Mouse (Mus musculus) brain, embryonic 14.5 days (tissue): ENCODE results near the gene Clip1.
A peak's percentile ranks its signal among the peaks of the same experiment; 100 is the strongest.

ENCODE experiments used
- CTCF ChIP-seq: fragments of 200-500 bp; IDR thresholded peaks from 2 replicates; pipeline ENCODE4 v1.5.1; 2012; ENCODE audit warnings: inconsistent platforms, mild to moderate bottlenecking, moderate library complexity, borderline replicate concordance; ENCODE audit not compliant: insufficient read depth, insufficient read length; ENCODE audit errors: extremely low read depth
- POLR2A ChIP-seq: fragments of 200-500 bp; IDR thresholded peaks from 2 replicates; pipeline ENCODE4 v1.6.1; 2012; ENCODE audit warnings: mild to moderate bottlenecking, inconsistent platforms, borderline replicate concordance; ENCODE audit not compliant: poor library complexity, insufficient read depth, insufficient read length, severe bottlenecking; ENCODE audit errors: extremely low read depth

DNA sequence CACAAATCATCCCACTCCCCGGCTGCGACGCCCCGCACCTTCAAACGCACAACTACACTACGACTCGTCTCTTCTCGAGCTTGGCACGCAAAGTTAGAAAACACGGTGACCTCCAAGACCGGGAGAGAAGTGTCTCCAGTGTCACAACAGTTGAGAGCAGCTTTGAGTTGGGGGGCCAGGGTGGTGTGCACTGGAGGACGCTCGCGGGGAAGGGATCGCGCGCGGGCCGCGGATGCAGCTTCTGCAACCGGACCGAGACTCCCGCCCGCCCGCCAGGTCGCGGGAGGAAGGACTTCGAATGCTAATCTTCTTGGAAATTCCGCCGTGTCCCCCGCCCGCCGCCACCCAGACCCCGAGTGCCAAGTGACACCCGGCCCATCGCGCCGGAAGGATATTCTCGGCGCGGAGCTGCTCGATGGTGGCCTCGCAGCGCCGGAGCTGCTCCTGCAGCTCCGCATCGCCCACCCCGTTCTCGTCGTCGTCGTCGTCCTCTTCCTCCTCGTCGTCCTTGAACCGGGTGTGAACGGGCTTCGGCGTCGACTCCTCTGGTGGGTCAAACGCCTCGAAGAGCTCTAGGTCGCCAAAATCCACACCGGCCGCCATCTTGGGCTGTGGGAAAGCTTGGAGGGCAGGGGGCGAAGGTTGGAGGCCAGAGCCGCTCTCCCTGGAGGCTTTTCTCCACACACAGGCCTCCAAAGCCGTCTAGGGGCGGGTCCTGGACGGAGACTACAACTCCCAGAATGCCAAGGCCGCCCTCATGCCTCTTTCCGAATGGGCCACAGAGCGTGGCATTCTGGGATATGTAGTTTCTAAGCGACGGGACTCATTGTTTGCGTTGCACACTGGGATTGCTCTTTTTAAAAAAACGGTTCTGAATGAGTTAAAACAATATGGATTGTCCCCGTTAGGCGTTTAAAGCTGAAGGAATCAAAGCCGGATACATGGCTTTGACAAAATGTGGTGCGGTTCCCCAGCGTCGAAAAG is 36.2 kb upstream of the Clip1 start, which contains the start of gene Zcchc8:
- no peak for TF ChIP-seq CTCF
- TF ChIP-seq POLR2A, result peak; percentile 58; the same call in 1 of the 2 replicates
